Mouse (Mus musculus) midbrain, embryonic 14.5 days (tissue): Measurements from ENCODE around the gene Ano10. TPM values are rescaled to one million over a fixed set of nuclear protein-coding genes. Genes with fewer than 3 reads are reported as not detected.
A peak's percentile ranks its signal among the peaks of the same experiment; 100 is the strongest.

Experiments used
- ATAC-seq: fragments of 200-750 bp; cut with Nextera tagmentation; 2 replicates; pipeline ENCODE4 v1.8.0; 2017; ENCODE audit warnings: moderate number of reproducible peaks, moderate library complexity; ENCODE audit not compliant: low FRiP score, low TSS enrichment
- DNase-seq: peaks from one replicate; pipeline ENCODE4 v3.0.0-alpha.2; 2015
- H3K27ac ChIP-seq: fragments of 300-500 bp; sonication (generic); replicated peaks from 2 replicates; pipeline ENCODE4 v1.5.1; 2014; ENCODE audit warnings: mild to moderate bottlenecking, low read depth, low read length, moderate library complexity
- H3K27me3 ChIP-seq: fragments of 300-500 bp; sonication (generic); 2 replicates; pipeline ENCODE4 v1.6.1; 2014; ENCODE audit warnings: low read length, control low read depth, mixed read lengths; ENCODE audit not compliant: control insufficient read depth, insufficient read depth
- H3K36me3 ChIP-seq: fragments of 300-500 bp; sonication (generic); 2 replicates; pipeline ENCODE4 v1.6.1; 2014; ENCODE audit warnings: low read length, control low read depth; ENCODE audit not compliant: control insufficient read depth, insufficient read depth
- H3K4me1 ChIP-seq: fragments of 300-500 bp; sonication (generic); 2 replicates; pipeline ENCODE4 v1.6.1; 2014; ENCODE audit warnings: mild to moderate bottlenecking, antibody characterized with exemption, low read length, control low read depth; ENCODE audit not compliant: control insufficient read depth, insufficient read depth
- H3K4me2 ChIP-seq: fragments of 300-500 bp; sonication (generic); 2 replicates; pipeline ENCODE4 v1.6.1; 2014; ENCODE audit warnings: mild to moderate bottlenecking, low read length, moderate library complexity
- H3K4me3 ChIP-seq: fragments of 300-500 bp; sonication (generic); replicated peaks from 2 replicates; pipeline ENCODE4 v1.5.1; 2014; ENCODE audit warnings: low read depth, low read length
- H3K9ac ChIP-seq: fragments of 300-500 bp; sonication (generic); replicated peaks from 2 replicates; pipeline ENCODE4 v1.6.1; 2014; ENCODE audit warnings: mild to moderate bottlenecking, low read length, moderate library complexity
- H3K9me3 ChIP-seq: fragments of 300-500 bp; sonication (generic); 2 replicates; pipeline ENCODE4 v1.6.1; 2016; ENCODE audit warnings: low read length, control low read depth, mixed read lengths; ENCODE audit not compliant: control insufficient read depth
- WGBS: fragments of 180-500 bp; shearing (Covaris S2); extraction: QIAGEN DNeasy Blood & Tissue Kit; methylation state at CpG from one replicate; pipeline ENCODE4 v1.1.7; 2014; 5-methylcytosine and 5-hydroxymethylcytosine counted together
- polyA plus RNA-seq: library from polyadenylated mRNA; unstranded; fragments of >200 nt; fragmentation: Nextera tagmentation; extraction: Ambion mirVana; gene quantifications from 2 replicates; pipeline ENCODE4 v1.2.1, GENCODE M21; 2014

The Ano10 gene
- polyA plus RNA-seq, 1 experiment from 2014 or later: 41.2 TPM

DNA sequence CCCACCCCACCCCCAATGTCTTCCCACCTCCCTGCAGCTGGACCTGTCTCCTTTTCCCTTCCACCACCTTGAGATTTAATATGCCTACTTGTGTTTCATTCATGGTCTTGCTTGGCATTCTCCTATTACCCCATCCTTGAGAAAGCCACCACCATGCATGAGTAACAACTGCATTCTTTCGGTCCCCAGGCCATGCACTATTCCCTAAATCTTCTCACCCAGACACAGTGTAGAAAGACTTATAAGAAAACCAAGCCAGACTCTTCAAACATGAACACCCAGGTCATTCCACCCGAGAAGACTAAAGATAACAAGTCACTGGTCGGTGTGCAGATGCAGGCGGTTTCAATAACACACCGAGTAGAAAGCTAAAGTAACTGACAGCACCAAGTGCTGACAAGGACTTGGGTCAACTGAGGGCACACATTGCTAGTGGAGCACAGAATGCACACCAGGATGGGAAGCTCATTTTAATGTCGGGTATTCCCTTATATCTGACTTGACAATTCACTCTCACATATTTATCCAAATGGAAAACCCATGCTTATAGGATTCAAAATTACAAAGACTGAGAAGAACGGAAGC, 77.2 kb downstream of the Ano10 start:
- Histone ChIP-seq H3K27ac (no peak overlapping the region), H3K27me3 (no peaks in the 10 kb centered on the region), H3K4me3 (no peak overlapping the region), H3K4me1 (no peaks in the 10 kb centered on the region), H3K9me3 (no peaks in the 10 kb centered on the region), H3K4me2 (no peak overlapping the region), H3K36me3 (no peaks in the 10 kb centered on the region), H3K9ac (no peak overlapping the region)
- WGBS: 87% methylated on average over 7 of the region's 7 CpGs
- DNase-seq (no peak), ATAC-seq (no peak)

DNA sequence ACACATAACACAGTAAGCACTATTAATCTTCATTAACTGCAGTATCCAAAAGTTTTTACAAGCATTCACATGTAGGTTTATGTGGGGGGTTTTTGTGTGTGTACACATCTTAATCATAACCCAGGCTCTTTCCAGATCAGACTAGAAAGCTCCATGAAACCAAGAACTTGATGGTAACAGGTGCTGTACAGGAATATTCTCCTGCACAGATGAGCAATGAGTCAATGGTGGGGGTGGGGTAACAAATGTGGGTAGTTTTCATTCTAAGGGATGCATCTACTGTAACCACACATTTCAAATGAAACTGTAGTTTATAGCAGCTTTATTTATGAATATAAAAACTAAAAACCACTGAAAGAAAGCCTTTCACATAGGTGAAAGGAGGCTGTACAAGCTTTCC, 79.1 kb downstream of the Ano10 start:
- no peaks in the 10 kb centered on the region for H3K9me3 ChIP-seq
- H3K9ac ChIP-seq: no peak overlapping the region
- no peaks in the 10 kb centered on the region for H3K27me3 ChIP-seq
- H3K27ac ChIP-seq: no peak overlapping the region
- H3K4me1 ChIP-seq: no peaks in the 10 kb centered on the region
- no peak for DNase-seq
- no peak overlapping the region for H3K4me3 ChIP-seq
- no peaks in the 10 kb centered on the region for H3K36me3 ChIP-seq
- ATAC-seq: no peak
- no peak overlapping the region for H3K4me2 ChIP-seq

DNA sequence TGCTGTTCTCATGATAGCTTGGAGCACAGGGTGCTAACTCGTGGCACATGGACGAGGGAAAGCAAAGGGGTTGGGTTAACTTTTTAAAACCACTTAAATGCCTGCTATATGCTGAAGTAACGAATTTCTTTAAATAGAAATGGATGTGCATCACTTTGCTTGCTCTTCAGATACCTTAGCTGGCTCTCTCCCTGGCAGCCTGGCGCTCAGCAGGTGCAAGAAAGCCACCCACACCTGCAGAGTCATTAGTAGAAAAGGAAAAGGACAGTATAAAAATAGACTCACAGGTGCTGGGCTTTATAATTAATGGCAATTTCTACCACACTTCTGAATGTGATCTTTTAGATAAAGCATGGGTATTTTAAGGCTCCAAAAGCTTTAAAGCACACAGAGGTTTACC, 85.9 kb downstream of the Ano10 start:
- no peaks in the 10 kb centered on the region for H3K27me3 ChIP-seq
- H3K9ac ChIP-seq: no peak overlapping the region
- ATAC-seq (no peak), DNase-seq (no peak)
- H3K4me1 ChIP-seq: no peaks in the 10 kb centered on the region
- no peak overlapping the region for H3K4me3 ChIP-seq
- H3K27ac ChIP-seq: no peak overlapping the region
- 79% methylated on average over 4 of the region's 4 CpGs for WGBS
- H3K4me2 ChIP-seq: no peak overlapping the region
- H3K9me3 ChIP-seq: no peaks in the 10 kb centered on the region
- H3K36me3 ChIP-seq: no peaks in the 10 kb centered on the region

DNA sequence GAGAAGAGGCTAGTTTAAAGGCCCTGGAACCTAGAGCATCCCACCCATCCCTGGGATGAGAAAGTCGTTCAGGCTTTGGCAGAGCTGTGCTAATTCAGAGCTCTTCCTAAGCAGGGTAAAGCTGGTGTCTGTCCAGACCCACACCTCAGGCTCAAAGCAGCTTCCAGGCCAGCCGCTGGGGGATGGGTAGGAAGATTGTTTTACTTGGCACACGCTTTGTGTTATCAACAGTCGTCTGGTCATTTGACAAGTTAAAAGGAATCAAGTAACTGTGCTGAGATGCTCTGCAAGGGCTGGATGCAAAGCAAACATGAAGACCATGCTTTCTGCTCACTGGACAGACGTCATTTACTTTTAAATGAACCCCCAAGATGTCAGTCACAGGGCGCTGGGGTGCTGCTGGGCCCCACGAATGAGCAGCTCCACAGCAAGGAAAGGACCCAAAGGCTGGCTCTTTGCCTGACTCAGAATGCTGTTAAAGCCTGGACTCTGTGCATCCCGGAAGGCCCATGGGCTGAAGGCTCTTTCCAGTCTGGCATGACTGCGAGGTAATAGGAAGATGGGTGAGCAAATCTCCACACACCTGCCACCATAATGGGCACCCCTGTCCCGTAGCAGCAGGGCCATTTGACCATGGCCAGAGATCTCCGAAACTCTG, 88.6 kb downstream of the Ano10 start:
- Histone ChIP-seq H3K4me3 (no peak overlapping the region), H3K36me3 (no peaks in the 10 kb centered on the region), H3K27ac (no peak overlapping the region), H3K4me1 (no peaks in the 10 kb centered on the region), H3K4me2 (no peak overlapping the region), H3K27me3 (no peaks in the 10 kb centered on the region), H3K9me3 (no peaks in the 10 kb centered on the region), H3K9ac (no peak overlapping the region; the same call in 1 of the 2 replicates)
- peak; percentile 25 for DNase-seq
- WGBS: 71% methylated on average over 11 of the region's 11 CpGs
- no peak for ATAC-seq

DNA sequence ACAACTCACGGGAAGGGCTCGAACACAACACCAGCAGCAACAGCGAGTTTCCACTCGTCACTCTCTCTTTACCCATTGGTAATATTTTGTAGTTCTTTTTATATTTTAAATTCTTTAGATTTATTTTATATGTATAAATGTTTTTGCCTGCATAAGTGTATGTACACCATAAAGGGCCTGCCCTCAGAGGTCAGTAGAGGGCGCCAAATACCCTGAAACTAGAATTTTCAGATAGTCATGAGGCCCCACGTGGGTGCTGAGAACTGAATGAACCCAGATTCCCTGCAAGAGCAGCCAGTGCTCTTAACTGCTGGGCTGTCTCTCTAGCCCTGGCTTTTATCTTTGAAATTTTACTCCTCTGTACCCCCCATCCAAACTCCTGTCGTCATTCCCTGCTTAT, 89.7 kb downstream of the Ano10 start:
- peak; percentile 20 for DNase-seq
- Histone ChIP-seq H3K27ac (no peak overlapping the region), H3K9ac (no peak overlapping the region), H3K36me3 (no peaks in the 10 kb centered on the region), H3K4me3 (no peak overlapping the region), H3K4me2 (no peak overlapping the region), H3K4me1 (no peaks in the 10 kb centered on the region), H3K9me3 (no peaks in the 10 kb centered on the region), H3K27me3 (no peaks in the 10 kb centered on the region)
- no peak for ATAC-seq
- WGBS: 72% methylated on average over 7 of the region's 7 CpGs

DNA sequence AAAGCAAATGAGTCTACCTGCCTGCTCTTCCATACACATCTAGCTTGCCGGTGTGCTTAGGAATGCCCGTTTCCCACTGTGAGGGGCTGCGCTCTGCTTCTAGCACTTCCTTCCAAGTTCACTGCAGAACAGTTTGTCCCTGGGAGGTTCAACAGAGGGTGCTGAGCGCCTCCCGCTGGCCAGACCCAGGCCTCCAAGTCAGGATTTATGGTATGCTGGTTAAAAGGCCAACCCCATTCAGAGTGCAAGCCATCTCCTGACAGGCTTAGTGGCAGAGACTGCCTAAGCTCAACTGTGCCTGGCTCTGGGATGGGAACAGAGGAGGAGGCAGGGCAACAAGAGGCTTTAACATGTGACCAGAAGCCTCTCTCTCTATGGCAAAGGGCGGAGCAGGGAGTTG, 95.0 kb downstream of the Ano10 start:
- 38% methylated on average over 6 of the region's 6 CpGs for WGBS
- no peak overlapping the region for H3K4me3 ChIP-seq
- no peaks in the 10 kb centered on the region for H3K9me3 ChIP-seq
- no peak overlapping the region for H3K4me2 ChIP-seq
- H3K27ac ChIP-seq: no peak overlapping the region
- DNase-seq (no peak), ATAC-seq (no peak)
- peaks cover 3% of the 10 kb centered on the region; the same call in 1 of the 2 replicates for H3K36me3 ChIP-seq
- no peaks in the 10 kb centered on the region for H3K4me1 ChIP-seq
- H3K27me3 ChIP-seq: no peaks in the 10 kb centered on the region
- H3K9ac ChIP-seq: no peak overlapping the region

DNA sequence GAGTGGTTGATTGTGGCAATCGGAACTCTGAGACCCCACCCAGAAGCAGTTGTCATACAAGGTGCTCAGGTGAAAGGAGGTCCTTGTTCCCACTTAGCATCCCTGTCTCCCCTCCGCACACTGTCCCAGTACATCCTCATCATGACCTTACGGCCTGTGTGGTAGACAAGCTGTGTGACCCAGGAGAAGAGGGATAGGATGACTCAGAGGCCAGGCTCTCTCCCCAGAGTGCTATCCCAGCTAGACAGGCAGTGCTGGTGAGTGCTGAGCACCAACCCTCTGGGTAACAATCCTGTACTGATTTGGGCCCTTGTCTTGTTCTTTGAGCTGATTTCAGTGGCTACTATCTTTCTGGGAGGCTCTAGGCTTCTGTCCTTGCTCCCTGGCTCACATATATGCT, 95.6 kb downstream of the Ano10 start:
- Histone ChIP-seq H3K27me3 (no peaks in the 10 kb centered on the region), H3K4me3 (no peak overlapping the region), H3K36me3 (peaks cover 3% of the 10 kb centered on the region; the same call in 1 of the 2 replicates), H3K9ac (no peak overlapping the region), H3K4me2 (no peak overlapping the region), H3K9me3 (no peaks in the 10 kb centered on the region), H3K27ac (no peak overlapping the region), H3K4me1 (no peaks in the 10 kb centered on the region)
- 83% methylated on average over 3 of the region's 3 CpGs for WGBS
- ATAC-seq: no peak
- no peak for DNase-seq

DNA sequence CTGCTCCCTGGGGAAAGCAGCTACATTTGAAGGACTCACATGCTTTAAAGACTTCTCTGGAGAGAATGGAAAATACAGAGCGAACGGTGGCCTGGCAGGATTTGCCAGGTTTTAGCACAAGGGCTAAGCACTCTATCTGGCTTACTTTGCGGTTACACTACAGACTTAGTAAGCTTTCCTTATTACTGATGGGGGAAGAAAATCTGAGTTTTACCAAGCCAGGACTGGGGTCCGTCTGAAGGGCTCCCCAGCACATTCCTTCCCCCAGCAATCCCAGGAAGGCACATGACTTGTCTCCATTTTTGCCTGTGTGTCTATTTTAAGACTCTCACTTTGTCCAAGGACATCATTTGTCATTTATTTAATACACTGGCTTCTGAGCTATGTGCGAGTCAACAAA, 97.2 kb downstream of the Ano10 start:
- Histone ChIP-seq H3K4me2 (no peak overlapping the region), H3K9me3 (no peaks in the 10 kb centered on the region), H3K27me3 (no peaks in the 10 kb centered on the region), H3K4me1 (no peaks in the 10 kb centered on the region), H3K4me3 (no peak overlapping the region), H3K27ac (no peak overlapping the region), H3K9ac (no peak overlapping the region), H3K36me3 (peaks cover 3% of the 10 kb centered on the region; the same call in 1 of the 2 replicates)
- ATAC-seq (no peak), DNase-seq (no peak)
- WGBS: 82% methylated on average over 5 of the region's 5 CpGs

DNA sequence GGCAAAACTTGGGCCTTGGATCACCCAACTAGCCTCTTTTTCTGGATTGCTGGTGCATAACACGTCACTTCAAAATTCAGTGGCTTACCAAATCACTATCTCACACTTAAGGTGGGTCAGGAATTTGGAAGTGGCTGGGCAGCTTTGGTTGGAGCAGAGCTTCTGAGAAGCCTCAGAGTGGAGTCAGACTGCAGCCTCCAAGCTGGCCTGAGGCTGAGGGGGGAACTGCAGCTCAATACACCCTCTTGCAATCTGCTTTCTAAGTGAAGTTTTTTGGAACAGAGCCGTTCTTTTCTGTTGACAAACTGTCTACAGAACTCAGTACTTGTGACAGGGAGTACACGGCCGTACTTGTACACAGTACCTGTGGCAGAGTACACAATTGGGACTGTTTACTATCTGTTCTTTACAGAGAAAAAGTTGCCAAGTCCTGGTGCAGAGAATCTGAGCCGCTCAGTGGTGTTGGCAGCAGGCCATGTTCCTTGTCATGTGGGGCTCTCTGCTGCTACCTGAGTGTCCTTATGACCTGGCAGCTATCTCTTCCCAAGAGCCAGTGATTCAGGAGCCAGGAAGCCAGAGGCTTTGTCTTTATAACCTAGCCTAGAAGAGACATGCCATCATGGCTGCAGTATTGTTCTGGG, 99.1 kb downstream of the Ano10 start:
- H3K4me3 ChIP-seq: no peak overlapping the region
- no peak overlapping the region for H3K4me2 ChIP-seq
- DNase-seq (no peak), ATAC-seq (no peak)
- no peaks in the 10 kb centered on the region for H3K27me3 ChIP-seq
- no peaks in the 10 kb centered on the region for H3K9me3 ChIP-seq
- H3K27ac ChIP-seq: no peak overlapping the region
- H3K36me3 ChIP-seq: peaks cover 3% of the 10 kb centered on the region; the same call in 1 of the 2 replicates
- H3K9ac ChIP-seq: no peak overlapping the region
- 88% methylated on average over 5 of the region's 5 CpGs for WGBS
- H3K4me1 ChIP-seq: no peaks in the 10 kb centered on the region
